Mouse (Mus musculus) neutrophil, adult 5-6 weeks (primary cell): ENCODE measurements around the gene Pde8a. TPM values are rescaled to one million over a fixed set of nuclear protein-coding genes. Genes with fewer than 3 reads are reported as not detected.
A peak's percentile ranks its signal among the peaks of the same experiment; 100 is the strongest.

Experiments
- ATAC-seq: fragments of 151-379, 151-347 bp; 2 replicates; pipeline ENCODE4 v1.8.0; 2017; ENCODE audit warnings: mild to moderate bottlenecking, moderate TSS enrichment; ENCODE audit not compliant: insufficient number of reproducible peaks, poor library complexity, low FRiP score, severe bottlenecking; ENCODE audit errors: extremely low read depth
- total RNA-seq: library from RNA; stranded (forward); fragments of 200-1000 nt; gene quantifications from 2 replicates; pipeline ENCODE4 v1.2.3, GENCODE M21; 2017

Pde8a gene
- total RNA-seq, 1 experiment from 2014 or later = 9.8 TPM

DNA sequence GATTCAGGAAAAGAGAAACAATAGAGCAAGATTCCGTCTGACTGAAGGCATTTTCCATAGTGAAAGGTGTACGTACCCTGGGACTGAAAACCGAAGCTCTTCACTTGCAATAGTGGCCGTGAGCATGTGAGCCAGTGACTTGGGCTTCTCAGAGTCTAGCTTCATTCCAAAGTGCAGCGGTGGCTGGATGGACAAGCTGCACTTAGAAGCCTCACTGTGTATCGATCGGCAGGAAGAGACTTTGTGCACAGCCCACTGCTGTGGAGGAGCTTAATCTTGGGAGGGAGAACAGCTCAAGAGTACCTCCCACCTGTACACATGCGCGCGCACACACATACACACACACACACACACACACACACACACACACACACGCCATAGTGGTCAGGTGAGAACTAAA, 39.9 kb downstream of the Pde8a start:
- no peak for ATAC-seq

- no peak for ATAC-seq
Observed at GRCm38 (mm10) chr7:81254579-81254978, 41.2 kb downstream of the Pde8a start.

- no peak for ATAC-seq
Observed at GRCm38 (mm10) chr7:81255456-81255855, 42.1 kb downstream of the Pde8a start.

GRCm38 (mm10) chr7:81256773-81257172, 43.4 kb downstream of the Pde8a start:
- ATAC-seq = no peak

- ATAC-seq = no peak
Observed at GRCm38 (mm10) chr7:81261548-81261947, 48.2 kb downstream of the Pde8a start.

GRCm38 (mm10) chr7:81272908-81273307, 59.5 kb downstream of the Pde8a start:
- no peak for ATAC-seq

- no peak for ATAC-seq
Observed at GRCm38 (mm10) chr7:81278966-81279365, 65.6 kb downstream of the Pde8a start.

DNA sequence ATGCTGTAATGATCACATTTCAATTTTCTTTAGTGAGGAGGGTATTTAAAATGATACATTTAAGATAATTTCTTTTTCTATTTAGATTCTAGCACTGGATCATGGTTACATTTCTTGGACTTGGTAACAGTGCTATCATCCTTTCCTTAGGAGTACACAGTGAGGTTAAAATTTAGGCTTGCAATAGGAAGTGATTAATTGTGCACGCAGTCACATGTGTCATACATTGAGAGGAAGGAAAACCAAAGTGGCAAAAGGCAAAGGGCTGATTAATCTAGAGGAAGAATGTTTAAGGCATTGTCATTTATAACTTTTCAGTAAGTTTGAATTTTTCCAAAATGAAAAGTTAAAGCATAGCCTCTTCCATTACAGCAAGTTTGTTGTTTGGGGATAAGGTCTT, 67.8 kb downstream of the Pde8a start:
- no peak for ATAC-seq

DNA sequence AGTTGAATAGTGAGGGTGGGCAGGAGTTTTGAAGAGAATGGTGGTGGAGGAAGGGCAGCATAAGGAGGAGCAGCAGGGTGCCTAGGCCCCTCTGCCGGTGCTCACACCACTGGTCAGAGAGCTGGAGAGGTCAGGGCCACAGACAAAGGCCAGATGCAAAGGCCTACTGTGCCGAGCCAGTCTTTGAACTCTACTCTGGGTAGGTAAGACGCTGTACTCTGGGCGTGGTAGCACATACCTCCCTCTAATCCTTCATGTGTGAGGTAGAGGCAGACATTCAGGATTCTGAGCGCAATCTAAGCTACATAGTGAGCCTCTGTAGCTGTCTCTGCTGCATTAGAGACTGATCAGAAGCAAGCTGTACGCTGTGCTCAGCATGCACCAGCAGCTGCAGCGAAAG, 73.1 kb downstream of the Pde8a start:
- no peak for ATAC-seq

DNA sequence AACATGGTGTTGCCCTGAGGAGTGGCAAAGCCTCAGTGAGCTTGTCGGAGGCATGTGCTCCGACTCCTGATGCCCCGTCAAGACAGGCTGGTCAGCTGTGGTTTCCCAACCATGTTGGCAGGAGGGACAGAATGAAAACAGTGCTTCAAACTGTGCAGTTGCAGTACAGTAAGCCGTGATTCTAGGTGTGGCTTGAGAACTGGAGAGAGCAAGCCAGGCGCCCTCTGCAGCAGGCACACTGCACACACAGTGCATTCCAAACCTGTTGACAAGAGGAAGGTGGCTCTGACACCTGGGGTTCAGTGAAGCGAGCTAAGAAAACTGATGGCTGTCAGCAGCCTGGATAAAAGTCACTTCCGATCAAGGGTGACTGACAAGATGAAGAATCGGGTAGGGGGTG, 73.5 kb downstream of the Pde8a start:
- no peak for ATAC-seq

GRCm38 (mm10) chr7:81295169-81295568, 81.8 kb downstream of the Pde8a start:
- ATAC-seq = no peak

GRCm38 (mm10) chr7:81298206-81298605, 84.8 kb downstream of the Pde8a start:
- ATAC-seq = no peak

- no peak for ATAC-seq
Observed at GRCm38 (mm10) chr7:81301323-81301722, 87.9 kb downstream of the Pde8a start.

DNA sequence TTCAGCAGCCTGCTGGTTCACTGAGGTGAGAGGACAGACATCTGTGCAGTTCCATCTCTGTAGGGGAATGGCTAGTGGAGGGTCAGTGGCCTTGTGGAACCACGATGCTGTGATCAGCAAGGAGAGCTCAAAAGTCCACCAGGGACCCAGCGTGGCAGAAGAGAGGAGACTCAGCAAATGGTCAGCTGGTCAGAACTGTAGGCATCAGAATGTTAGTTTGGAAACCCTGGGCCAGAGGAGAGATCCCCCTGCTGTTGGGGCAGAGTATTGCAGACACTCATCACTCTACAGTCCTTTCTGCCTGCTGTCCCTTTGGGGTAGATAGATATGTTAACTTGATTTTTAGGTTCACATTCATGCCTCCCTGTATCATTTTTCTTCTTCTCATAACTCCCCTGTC, 90.3 kb downstream of the Pde8a start:
- 0 out of 2 replicates have a peak, but pooled peaks have one; percentile 33 for ATAC-seq

DNA sequence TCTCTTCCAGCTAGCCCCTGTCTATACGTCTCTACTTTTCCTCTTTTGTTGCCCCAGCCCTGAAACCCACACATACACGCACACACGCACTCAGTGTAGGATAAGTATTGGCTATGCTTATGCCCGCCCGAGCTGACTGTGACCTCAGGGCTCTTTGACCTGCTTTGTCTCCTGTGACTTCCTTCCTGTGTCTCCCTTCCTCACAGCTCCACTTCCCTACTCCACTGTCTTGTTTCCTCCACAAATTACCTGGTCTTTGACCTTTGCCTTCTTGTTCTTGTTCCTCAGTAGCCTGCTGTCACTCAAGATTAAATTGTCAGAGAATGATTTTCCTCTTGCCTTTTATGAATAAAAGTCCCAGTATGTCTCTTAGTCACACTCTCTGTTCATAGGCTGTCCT, 90.7 kb downstream of the Pde8a start:
- ATAC-seq = no peak

DNA sequence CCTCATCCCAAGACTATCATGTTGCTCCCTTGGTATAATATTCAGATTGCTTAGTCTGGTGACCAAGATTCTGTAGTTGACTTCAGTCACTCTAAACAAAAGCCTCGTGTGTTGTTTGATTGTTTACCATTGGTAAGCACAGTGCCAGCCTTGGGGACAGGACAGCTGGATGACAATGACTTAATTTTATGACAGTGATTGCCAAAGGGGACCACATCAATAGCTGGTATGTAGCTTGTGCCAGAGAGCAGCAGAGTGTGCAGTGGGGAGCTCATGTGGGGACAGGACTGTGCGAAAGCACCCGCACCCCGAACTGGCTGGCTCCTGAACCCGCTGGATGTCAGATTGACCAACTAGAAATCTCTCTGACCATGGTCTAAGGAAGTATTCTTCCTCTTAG, 91.3 kb downstream of the Pde8a start:
- ATAC-seq = no peak

DNA sequence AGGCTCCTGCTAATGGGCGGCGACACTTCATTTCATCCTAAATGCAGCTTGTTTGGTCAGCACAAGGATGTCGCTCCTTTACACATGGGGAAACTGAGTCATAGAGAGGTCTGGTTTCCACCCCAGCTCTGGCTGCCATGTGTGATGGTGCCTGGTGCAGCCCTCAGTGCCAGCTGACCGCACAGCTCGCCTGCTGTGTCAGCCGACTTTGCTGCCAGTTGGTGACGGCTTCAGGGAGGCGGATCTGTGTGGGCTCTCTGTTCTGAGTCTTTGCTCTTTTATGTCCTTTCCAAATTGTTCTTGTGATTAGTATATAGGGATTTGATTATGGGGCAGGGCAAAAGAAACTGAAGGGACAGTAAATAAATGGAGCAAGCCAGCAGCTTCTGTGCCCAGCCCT, 94.3 kb downstream of the Pde8a start:
- no peak for ATAC-seq

DNA sequence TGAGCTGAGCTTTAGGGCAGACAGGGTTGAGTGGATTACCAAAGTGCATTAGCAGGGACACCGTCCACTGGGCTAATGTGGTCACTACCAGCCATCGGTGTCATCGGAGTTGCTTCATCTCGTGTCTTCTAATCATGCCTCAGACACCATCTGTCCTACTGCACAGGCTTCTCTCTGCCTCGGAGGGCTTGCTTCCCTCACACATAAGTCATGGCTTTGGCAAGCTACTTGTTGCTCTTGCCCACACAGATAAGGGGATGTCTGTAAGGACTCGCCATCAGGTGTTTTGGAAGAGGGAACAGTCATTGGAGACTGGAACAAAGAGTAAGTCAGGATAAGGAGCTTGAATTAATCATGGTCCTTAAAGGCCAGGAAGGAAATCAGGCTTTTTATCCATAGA, 95.9 kb downstream of the Pde8a start:
- ATAC-seq = no peak

DNA sequence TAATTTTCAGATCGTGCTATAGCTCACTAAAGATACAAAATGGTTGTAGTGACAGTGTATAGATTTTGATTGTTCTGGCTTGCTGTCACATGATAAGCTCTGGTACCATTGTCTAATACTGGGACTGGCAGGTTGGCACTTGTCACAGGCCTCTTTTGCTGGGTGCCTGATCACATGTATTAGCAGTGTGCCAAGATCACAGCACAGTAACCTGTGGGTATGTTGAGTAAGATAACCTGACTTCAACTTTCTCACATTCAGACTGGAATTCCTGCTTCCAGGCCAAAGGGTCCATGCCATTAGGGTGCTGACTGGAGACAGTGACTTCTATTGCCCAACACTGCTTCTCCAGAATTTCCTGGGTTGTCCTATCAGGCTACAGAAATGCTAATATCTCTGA, 97.7 kb downstream of the Pde8a start:
- no peak for ATAC-seq

DNA sequence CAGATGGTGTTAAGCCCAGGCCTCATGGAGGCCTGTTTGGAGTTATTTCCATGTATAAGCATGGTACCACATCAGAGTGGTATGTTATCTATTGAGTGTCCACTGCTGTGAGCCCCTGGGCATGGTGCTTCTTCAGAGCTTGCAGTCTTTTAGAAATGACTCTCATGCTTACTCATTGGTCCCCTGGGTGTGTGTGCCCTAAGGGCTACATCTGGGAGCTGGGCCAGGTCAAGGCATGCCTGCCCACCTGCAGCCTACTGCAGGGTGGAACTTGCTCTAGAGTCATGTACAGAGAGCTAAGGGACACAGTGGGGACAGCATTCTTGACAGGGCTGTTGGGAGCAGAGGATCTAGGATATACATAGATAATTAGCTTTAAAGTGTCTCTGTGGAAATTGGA, 98.2 kb downstream of the Pde8a start:
- no peak for ATAC-seq

DNA sequence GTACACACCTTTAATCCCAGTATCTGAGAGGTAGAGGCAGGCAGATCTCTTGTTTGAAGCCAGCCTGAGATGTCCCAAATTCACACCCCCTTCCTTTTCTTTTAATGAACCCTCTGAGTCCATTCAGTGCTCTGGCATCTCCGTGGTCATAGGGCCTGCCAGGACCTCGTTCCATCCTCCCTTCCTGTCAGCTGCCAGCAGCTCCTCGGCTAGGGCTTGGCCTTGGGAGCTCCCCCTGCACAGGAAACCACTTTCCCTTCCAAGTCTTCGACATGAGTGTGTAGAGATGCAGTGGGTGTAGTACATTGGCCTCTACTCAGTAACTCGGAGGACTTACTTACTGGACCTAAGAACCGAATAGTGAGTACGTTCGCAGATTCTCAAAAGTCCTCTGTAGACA, 102.2 kb downstream of the Pde8a start:
- ATAC-seq = no peak

DNA sequence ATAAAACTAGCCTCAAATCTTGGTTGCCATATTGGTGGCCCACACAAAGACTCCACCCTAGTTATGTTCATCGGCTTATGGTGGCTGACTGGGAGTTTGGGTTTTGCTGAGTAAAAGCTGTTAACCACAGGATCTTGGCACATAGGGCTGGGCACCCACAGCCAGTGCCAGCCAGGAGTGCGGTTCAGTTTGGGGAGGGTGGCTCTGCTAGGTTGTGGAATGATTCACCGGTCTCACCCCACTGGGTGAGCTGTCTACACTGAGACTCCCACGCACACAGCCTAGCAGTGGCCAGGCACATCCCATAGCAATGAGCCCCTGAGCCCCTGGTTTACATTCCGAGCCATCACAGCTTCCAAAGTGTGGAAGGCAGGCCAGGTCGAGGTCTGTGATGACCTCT, 106.4 kb downstream of the Pde8a start:
- ATAC-seq = no peak; the same call in 1 of the 2 replicates
